Comparison of ENCODE assay signal across 15 mouse cellular contexts in the genomic region with DNA sequence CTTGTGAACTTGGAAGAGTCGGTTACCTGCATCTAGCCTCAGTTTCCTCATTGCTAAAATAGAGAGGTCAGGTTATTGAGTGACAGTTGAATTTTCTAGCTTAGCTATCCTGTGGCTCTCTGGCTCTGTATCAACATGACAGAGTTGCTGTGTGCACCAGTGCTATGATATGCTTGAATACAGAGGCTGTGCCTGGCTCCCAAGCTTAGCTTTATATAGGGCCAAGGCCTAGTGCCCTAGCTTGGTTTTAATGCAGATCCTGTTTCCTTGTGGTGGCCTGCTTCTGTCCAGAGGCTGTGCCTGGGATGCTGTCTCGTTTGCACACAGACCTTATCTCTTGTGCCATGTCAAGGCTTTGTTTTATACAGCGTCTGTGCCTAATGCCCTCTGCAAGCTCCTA.
DNase-seq lines count a peak whose midpoint lies in the region; ATAC-seq and TF ChIP-seq lines count a peak whose summit lies in the region.
"Had no signal": no experiment of that assay in that cellular context is flagged by ENCODE, and none has a peak within 500 bp of the region (broad histone marks: within the 10 kb centered on the region; RNA-seq: fewer than 3 reads in every experiment).

No protein-coding gene starts in this region.

- no peak for TF ChIP-seq CTCF in heart, adult 2 months (IDR thresholded peaks at IDR 0.05)

- 0 out of 2 replicates have a peak overlapping the region, but pooled peaks have one; percentile 8 for H3K4me2 ChIP-seq in forebrain, embryonic 11.5 days (ENCODE audit: low read depth, low read length, severe bottlenecking)
- H3K4me2 ChIP-seq in hindbrain, embryonic 15.5 days, result no peak overlapping the region
- no peak overlapping the region for H3K4me2 ChIP-seq in midbrain, embryonic 16.5 days (ENCODE audit: low read length)
- H3K4me2 ChIP-seq: liver, embryonic 13.5 days had no signal

- no peaks in the 10 kb centered on the region for H3K36me3 ChIP-seq in forebrain, embryonic 11.5 days (ENCODE audit: control insufficient read depth, insufficient read depth, low read length)
- H3K36me3 ChIP-seq in hindbrain, embryonic 15.5 days, result no peaks in the 10 kb centered on the region
- no peaks in the 10 kb centered on the region for H3K36me3 ChIP-seq in midbrain, embryonic 16.5 days (ENCODE audit: control insufficient read depth, insufficient read depth, low read length)
- H3K36me3 ChIP-seq in heart, adult 2 months (ENCODE audit: control insufficient read depth, insufficient read depth, low read length), result no peaks in the 10 kb centered on the region
- H3K36me3 ChIP-seq: heart, embryonic 15.5 days; liver, embryonic 13.5 days had no signal

- intact Hi-C loops in heart, adult 2 months (cut with DNase I), result no loop called here

- WGBS in forebrain, embryonic 11.5 days, result 5% methylated on average over 3 of the region's 3 CpGs
- 8% methylated on average over 3 of the region's 3 CpGs for WGBS in hindbrain, embryonic 15.5 days
- WGBS in midbrain, embryonic 16.5 days, result 3% methylated on average over 3 of the region's 3 CpGs
- 47% methylated on average over 3 of the region's 3 CpGs for WGBS in heart, adult 2 months

- DNase-seq in frontal cortex, postnatal 25 days (ENCODE audit: low spot score in 2 of 2), result no peak
- DNase-seq in forebrain, embryonic 11.5 days (ENCODE audit: low spot score), result no peak
- DNase-seq in gastrocnemius, adult 18-20 months (ENCODE audit: low spot score), result no peak
- no peak for DNase-seq in heart, adult 2 months
- DNase-seq: cerebellum, adult 2 months; gastrocnemius, postnatal 10 days; liver, embryonic 13.5 days; right cerebral cortex, postnatal 4 days had no signal

- H3K79me2 ChIP-seq in heart, adult 2 months (replicated peaks; ENCODE audit: control insufficient read depth, insufficient read depth, low read length), result no peaks in the 10 kb centered on the region

- no peak for TF ChIP-seq EP300 in heart, adult 2 months (IDR thresholded peaks at IDR 0.05; ENCODE audit: insufficient read depth, low read depth, low read length)

- peaks cover 70% of the 10 kb centered on the region for H3K27me3 ChIP-seq in forebrain, embryonic 11.5 days (ENCODE audit: control insufficient read depth, insufficient read depth, low read length)
- H3K27me3 ChIP-seq in hindbrain, embryonic 15.5 days, result no peaks in the 10 kb centered on the region
- no peaks in the 10 kb centered on the region for H3K27me3 ChIP-seq in midbrain, embryonic 16.5 days (ENCODE audit: control insufficient read depth, insufficient read depth, low read depth, low read length)
- no peaks in the 10 kb centered on the region for H3K27me3 ChIP-seq in heart, adult 2 months (ENCODE audit: control insufficient read depth, insufficient read depth, low read length)
- H3K27me3 ChIP-seq: heart, embryonic 15.5 days; liver, embryonic 13.5 days had no signal

- no peak for TF ChIP-seq POLR2A in heart, adult 2 months (IDR thresholded peaks at IDR 0.05; ENCODE audit: insufficient read depth, low read depth, low read length)

- ATAC-seq in frontal cortex, adult (ENCODE audit: low TSS enrichment), result peak; percentile 7; the same call in 1 of the 2 replicates
- peak; percentile 61 for ATAC-seq in forebrain, embryonic 11.5 days (replicated peaks; ENCODE audit: low FRiP score)
- ATAC-seq in hindbrain, embryonic 15.5 days (ENCODE audit: low FRiP score, low read depth), result 0 out of 2 replicates have a peak, but pooled peaks have one; percentile 36
- peak; percentile 73 for ATAC-seq in midbrain, embryonic 16.5 days
- no peak for ATAC-seq in erythroblast, adult 5-6 weeks (replicated peaks; ENCODE audit: low FRiP score, poor library complexity, severe bottlenecking)
- ATAC-seq: intestine, postnatal 0 days had no signal

- peak overlapping the region; percentile 42; the same call in 1 of the 2 replicates for H3K27ac ChIP-seq in forebrain, embryonic 11.5 days (ENCODE audit: low read depth, low read length)
- peak overlapping the region; percentile 84 for H3K27ac ChIP-seq in hindbrain, embryonic 15.5 days (replicated peaks)
- peak overlapping the region; percentile 90 for H3K27ac ChIP-seq in midbrain, embryonic 16.5 days (ENCODE audit: low read length)
- H3K27ac ChIP-seq in heart, adult 2 months, result no peak overlapping the region
- H3K27ac ChIP-seq: heart, embryonic 15.5 days; liver, embryonic 13.5 days; stomach, postnatal 0 days had no signal

- no peak overlapping the region for H3K9ac ChIP-seq in forebrain, embryonic 11.5 days (ENCODE audit: low read length)
- no peak overlapping the region for H3K9ac ChIP-seq in hindbrain, embryonic 15.5 days
- H3K9ac ChIP-seq in midbrain, embryonic 16.5 days (ENCODE audit: low read depth, low read length), result 0 out of 2 replicates have a peak overlapping the region, but pooled peaks have one; percentile 36
- H3K9ac ChIP-seq in heart, adult 2 months (ENCODE audit: low read depth, low read length), result no peak overlapping the region
- H3K9ac ChIP-seq: heart, embryonic 15.5 days; liver, embryonic 13.5 days had no signal

- H3K4me3 ChIP-seq in forebrain, embryonic 11.5 days (ENCODE audit: low read depth, low read length), result no peak overlapping the region
- no peak overlapping the region for H3K4me3 ChIP-seq in hindbrain, embryonic 15.5 days
- no peak overlapping the region for H3K4me3 ChIP-seq in midbrain, embryonic 16.5 days (ENCODE audit: low read depth, low read length)
- H3K4me3 ChIP-seq in heart, adult 2 months, result no peak overlapping the region
- H3K4me3 ChIP-seq: heart, embryonic 15.5 days; liver, embryonic 13.5 days had no signal

- no peaks in the 10 kb centered on the region; the same call in 1 of the 2 replicates for H3K9me3 ChIP-seq in forebrain, embryonic 11.5 days (ENCODE audit: control insufficient read depth, low read length)
- no peaks in the 10 kb centered on the region for H3K9me3 ChIP-seq in hindbrain, embryonic 15.5 days
- no peaks in the 10 kb centered on the region for H3K9me3 ChIP-seq in midbrain, embryonic 16.5 days (replicated peaks; ENCODE audit: control insufficient read depth, low read length, poor library complexity, severe bottlenecking)
- H3K9me3 ChIP-seq: heart, embryonic 15.5 days; liver, embryonic 13.5 days had no signal

- H3K4me1 ChIP-seq in forebrain, embryonic 11.5 days (replicated peaks; ENCODE audit: control insufficient read depth, insufficient read depth, low read length), result peaks cover 23% of the 10 kb centered on the region
- peaks cover 35% of the 10 kb centered on the region for H3K4me1 ChIP-seq in hindbrain, embryonic 15.5 days (replicated peaks)
- H3K4me1 ChIP-seq in midbrain, embryonic 16.5 days (ENCODE audit: control insufficient read depth, insufficient read depth, low read length), result peaks cover 34% of the 10 kb centered on the region
- H3K4me1 ChIP-seq in heart, adult 2 months (ENCODE audit: control insufficient read depth, insufficient read depth, low read length), result peaks cover 4% of the 10 kb centered on the region; the same call in 1 of the 2 replicates
